Mouse (Mus musculus): ENCODE measurements around the gene Gramd1c. TPM values are rescaled to one million over a fixed set of nuclear protein-coding genes. Genes with fewer than 3 reads are reported as not detected.

Gramd1c gene
- polyA plus RNA-seq, 2 experiments = 4.6 to 6.7 TPM

DNA sequence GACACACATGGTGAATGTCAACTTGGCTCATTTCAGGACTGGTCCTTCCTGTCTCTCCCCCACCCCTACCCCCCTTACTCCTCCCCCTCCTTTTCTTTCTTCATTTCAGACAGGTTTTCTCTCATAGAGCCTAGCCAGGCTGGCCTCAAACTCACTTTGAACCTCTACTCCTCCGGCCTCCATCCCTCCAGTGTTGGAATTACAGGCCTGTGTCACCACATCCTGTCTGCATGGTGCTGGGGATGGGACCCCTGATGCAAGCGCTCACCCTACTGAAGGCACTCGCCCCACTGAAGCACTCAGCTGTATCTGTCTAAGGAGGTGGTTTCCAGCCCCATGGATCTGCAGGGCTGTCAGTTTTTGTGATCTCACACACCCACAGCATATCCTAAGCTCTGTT, 27.9 kb downstream of the Gramd1c start:
- no peak overlapping the region for H3K9ac ChIP-seq (ENCODE audit: low read depth, low read length, severe bottlenecking)
- 71% methylated on average over 3 of the region's 3 CpGs for WGBS
- no peaks in the 10 kb centered on the region for H3K9me3 ChIP-seq (ENCODE audit: control insufficient read depth, low read length)
- H3K4me1 ChIP-seq (ENCODE audit: control insufficient read depth, insufficient read depth, low read length) = no peaks in the 10 kb centered on the region
- no peak overlapping the region for H3K4me2 ChIP-seq (replicated peaks; ENCODE audit: low read depth, low read length, severe bottlenecking)
- no peak for DNase-seq (ENCODE audit: low spot score)
- no peaks in the 10 kb centered on the region for H3K36me3 ChIP-seq (ENCODE audit: control insufficient read depth, insufficient read depth, low read length)
- ATAC-seq (ENCODE audit: low FRiP score, low read depth) = no peak
- TF ChIP-seq POLR2A (IDR thresholded peaks at IDR 0.05; ENCODE audit: borderline replicate concordance, extremely low read depth, insufficient read depth, insufficient read length) = no peak
- H3K4me3 ChIP-seq (replicated peaks; ENCODE audit: low read length) = no peak overlapping the region
- H3K27me3 ChIP-seq (ENCODE audit: control insufficient read depth, insufficient read depth, low read length) = no peaks in the 10 kb centered on the region
- no peak overlapping the region for H3K27ac ChIP-seq (replicated peaks; ENCODE audit: low read depth, low read length)

DNA sequence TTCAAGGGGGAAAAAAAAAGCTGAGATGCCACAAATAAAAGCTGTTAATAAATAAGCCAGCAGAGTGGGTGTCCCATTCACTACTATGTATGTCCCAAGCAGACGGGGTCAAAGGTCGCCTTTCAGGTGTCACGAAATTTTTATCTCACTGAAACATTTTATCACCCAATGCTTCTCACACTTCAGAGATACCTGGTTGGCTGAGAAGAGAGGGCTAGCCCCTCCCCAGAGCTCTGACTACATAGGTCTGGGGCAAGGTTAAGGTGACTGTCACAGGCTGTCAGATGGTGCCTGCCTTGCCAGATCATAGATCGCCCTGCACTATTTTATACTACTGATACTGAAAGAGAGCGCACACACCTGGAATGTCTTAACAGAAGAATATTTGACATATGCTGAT, 29.8 kb downstream of the Gramd1c start:
- no peaks in the 10 kb centered on the region for H3K36me3 ChIP-seq (ENCODE audit: control insufficient read depth, insufficient read depth, low read length)
- WGBS = 92% methylated on average over 5 of the region's 5 CpGs

DNA sequence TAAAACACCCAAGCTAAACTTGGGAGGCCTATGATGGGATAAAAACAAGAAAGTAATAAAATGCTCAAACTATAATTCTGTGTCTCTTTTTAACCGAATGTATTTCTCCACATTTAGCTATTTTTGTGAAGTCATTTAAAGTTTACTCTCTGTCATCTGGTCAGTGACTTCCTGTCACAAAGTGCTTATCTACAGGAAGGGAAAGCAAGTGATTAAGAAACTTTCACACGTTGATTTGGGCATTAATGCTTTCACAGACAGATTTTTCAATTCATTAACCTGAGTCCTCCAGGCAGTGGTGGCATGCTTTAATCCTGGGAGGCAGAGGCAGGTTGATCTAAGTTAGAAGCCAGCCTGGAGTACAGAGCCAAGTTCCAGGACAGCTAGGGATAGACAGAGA, 33.9 kb downstream of the Gramd1c start:
- Histone ChIP-seq H3K27me3 (ENCODE audit: control insufficient read depth, insufficient read depth, low read length) (no peaks in the 10 kb centered on the region), H3K4me3 (replicated peaks; ENCODE audit: low read length) (no peak overlapping the region), H3K4me1 (ENCODE audit: control insufficient read depth, insufficient read depth, low read length) (no peaks in the 10 kb centered on the region), H3K36me3 (ENCODE audit: control insufficient read depth, insufficient read depth, low read length) (no peaks in the 10 kb centered on the region), H3K4me2 (replicated peaks; ENCODE audit: low read depth, low read length, severe bottlenecking) (no peak overlapping the region), H3K9me3 (ENCODE audit: control insufficient read depth, low read length) (no peaks in the 10 kb centered on the region), H3K9ac (ENCODE audit: low read depth, low read length, severe bottlenecking) (no peak overlapping the region), H3K27ac (replicated peaks; ENCODE audit: low read depth, low read length) (no peak overlapping the region)
- DNase-seq (ENCODE audit: low spot score) (no peak), ATAC-seq (ENCODE audit: low FRiP score, low read depth) (no peak)
- no peak for TF ChIP-seq POLR2A (IDR thresholded peaks at IDR 0.05; ENCODE audit: borderline replicate concordance, extremely low read depth, insufficient read depth, insufficient read length)
- 64% methylated on average over 2 of the region's 2 CpGs for WGBS

More for the DNA sequence above, 29.8 kb downstream of the Gramd1c start:
- H3K4me3 ChIP-seq (replicated peaks; ENCODE audit: low read length) = no peak overlapping the region
- H3K9ac ChIP-seq (ENCODE audit: low read depth, low read length, severe bottlenecking) = no peak overlapping the region
- no peak overlapping the region for H3K27ac ChIP-seq (replicated peaks; ENCODE audit: low read depth, low read length)
- no peak for TF ChIP-seq POLR2A (IDR thresholded peaks at IDR 0.05; ENCODE audit: borderline replicate concordance, extremely low read depth, insufficient read depth, insufficient read length)
- no peak for DNase-seq (ENCODE audit: low spot score)
- H3K4me1 ChIP-seq (ENCODE audit: control insufficient read depth, insufficient read depth, low read length) = no peaks in the 10 kb centered on the region
- ATAC-seq (ENCODE audit: low FRiP score, low read depth) = no peak
- no peaks in the 10 kb centered on the region for H3K27me3 ChIP-seq (ENCODE audit: control insufficient read depth, insufficient read depth, low read length)
- no peak overlapping the region for H3K4me2 ChIP-seq (replicated peaks; ENCODE audit: low read depth, low read length, severe bottlenecking)
- H3K9me3 ChIP-seq (ENCODE audit: control insufficient read depth, low read length) = no peaks in the 10 kb centered on the region

DNA sequence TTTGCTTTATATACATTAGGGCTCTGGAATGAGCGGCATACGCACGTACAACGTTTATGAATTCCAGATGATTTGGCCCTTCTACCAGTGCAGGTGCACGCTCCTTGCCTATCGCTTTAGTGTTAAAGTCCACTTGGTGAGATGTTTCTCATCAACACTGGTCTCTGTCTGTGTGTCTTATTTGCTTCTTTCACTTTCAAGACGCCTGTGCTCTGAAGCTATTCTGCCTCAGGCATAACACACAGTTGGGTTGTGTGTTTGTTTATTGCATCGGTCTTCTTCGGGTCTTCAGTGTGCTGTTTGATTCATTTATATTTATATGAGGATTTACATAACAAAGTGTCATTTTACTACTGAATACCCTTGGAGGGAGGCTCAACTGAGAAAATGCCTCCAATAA, 36.3 kb downstream of the Gramd1c start:
- no peaks in the 10 kb centered on the region for H3K9me3 ChIP-seq (ENCODE audit: control insufficient read depth, low read length)
- no peak overlapping the region for H3K9ac ChIP-seq (ENCODE audit: low read depth, low read length, severe bottlenecking)
- H3K27ac ChIP-seq (replicated peaks; ENCODE audit: low read depth, low read length) = no peak overlapping the region
- H3K4me1 ChIP-seq (ENCODE audit: control insufficient read depth, insufficient read depth, low read length) = no peaks in the 10 kb centered on the region
- H3K27me3 ChIP-seq (ENCODE audit: control insufficient read depth, insufficient read depth, low read length) = no peaks in the 10 kb centered on the region
- peak; percentile 13 for DNase-seq (ENCODE audit: low spot score)
- WGBS = 41% methylated on average over 9 of the region's 9 CpGs
- TF ChIP-seq POLR2A (IDR thresholded peaks at IDR 0.05; ENCODE audit: borderline replicate concordance, extremely low read depth, insufficient read depth, insufficient read length) = no peak
- H3K4me2 ChIP-seq (replicated peaks; ENCODE audit: low read depth, low read length, severe bottlenecking) = no peak overlapping the region
- H3K36me3 ChIP-seq (ENCODE audit: control insufficient read depth, insufficient read depth, low read length) = no peaks in the 10 kb centered on the region
- no peak overlapping the region for H3K4me3 ChIP-seq (replicated peaks; ENCODE audit: low read length)
- no peak for ATAC-seq (ENCODE audit: low FRiP score, low read depth)

DNA sequence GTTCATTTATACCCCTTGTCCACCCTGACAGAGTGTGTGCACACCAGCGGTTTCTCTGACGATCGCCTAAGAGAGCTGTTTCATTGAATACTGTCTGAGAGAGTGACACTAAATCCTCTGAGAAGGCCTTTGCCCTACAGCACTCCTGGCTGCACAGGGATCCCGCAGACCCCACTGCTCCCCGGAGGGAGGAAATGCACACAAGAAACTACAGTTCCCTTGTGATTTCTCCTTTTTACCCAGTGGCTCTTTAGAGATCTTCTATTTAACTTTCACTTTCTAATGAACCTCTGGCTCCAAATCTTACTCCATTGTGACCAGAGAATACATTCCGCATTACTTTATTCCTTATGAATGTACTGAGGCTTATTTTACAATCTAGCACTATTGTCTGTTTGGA, 36.9 kb downstream of the Gramd1c start:
- H3K9me3 ChIP-seq (ENCODE audit: control insufficient read depth, low read length) = no peaks in the 10 kb centered on the region
- no peak overlapping the region for H3K4me2 ChIP-seq (replicated peaks; ENCODE audit: low read depth, low read length, severe bottlenecking)
- WGBS = 69% methylated on average over 6 of the region's 6 CpGs
- DNase-seq (ENCODE audit: low spot score) (no peak), ATAC-seq (ENCODE audit: low FRiP score, low read depth) (no peak)
- H3K27me3 ChIP-seq (ENCODE audit: control insufficient read depth, insufficient read depth, low read length) = no peaks in the 10 kb centered on the region
- no peak overlapping the region for H3K4me3 ChIP-seq (replicated peaks; ENCODE audit: low read length)
- no peak for TF ChIP-seq POLR2A (IDR thresholded peaks at IDR 0.05; ENCODE audit: borderline replicate concordance, extremely low read depth, insufficient read depth, insufficient read length)
- no peaks in the 10 kb centered on the region for H3K36me3 ChIP-seq (ENCODE audit: control insufficient read depth, insufficient read depth, low read length)
- no peak overlapping the region for H3K9ac ChIP-seq (ENCODE audit: low read depth, low read length, severe bottlenecking)
- H3K27ac ChIP-seq (replicated peaks; ENCODE audit: low read depth, low read length) = no peak overlapping the region
- no peaks in the 10 kb centered on the region for H3K4me1 ChIP-seq (ENCODE audit: control insufficient read depth, insufficient read depth, low read length)

DNA sequence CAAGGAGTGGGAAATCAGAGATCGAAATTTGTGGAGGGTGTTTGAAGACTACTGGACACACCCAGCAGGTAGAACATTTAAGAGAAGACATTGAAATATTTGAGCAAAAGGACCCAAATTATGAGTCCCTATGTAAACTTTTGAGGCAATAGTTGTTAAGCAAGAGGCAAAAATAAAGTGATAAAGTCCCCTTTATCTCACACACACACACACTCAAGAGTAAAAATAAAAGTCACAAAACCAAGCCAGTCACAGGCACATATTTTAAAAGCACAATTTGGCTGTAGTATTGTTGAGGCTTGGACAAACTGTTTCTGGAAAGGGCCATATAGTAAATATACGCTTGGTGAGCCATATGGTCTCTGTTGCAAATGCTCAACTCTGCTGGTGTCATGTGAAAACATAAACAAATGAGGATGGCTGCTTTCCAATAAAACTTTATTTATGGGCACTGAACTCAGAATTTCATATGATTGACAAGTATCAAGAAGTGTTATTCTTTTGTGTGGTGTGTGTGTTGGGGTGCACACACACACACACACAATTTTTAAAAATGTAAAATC, 44.1 kb downstream of the Gramd1c start:
- H3K27ac ChIP-seq (replicated peaks; ENCODE audit: low read depth, low read length) = no peak overlapping the region
- no peak for TF ChIP-seq POLR2A (IDR thresholded peaks at IDR 0.05; ENCODE audit: borderline replicate concordance, extremely low read depth, insufficient read depth, insufficient read length)
- H3K36me3 ChIP-seq (ENCODE audit: control insufficient read depth, insufficient read depth, low read length) = no peaks in the 10 kb centered on the region
- WGBS = 81% methylated on average over 2 of the region's 2 CpGs
- H3K4me2 ChIP-seq (replicated peaks; ENCODE audit: low read depth, low read length, severe bottlenecking) = no peak overlapping the region
- H3K9ac ChIP-seq (ENCODE audit: low read depth, low read length, severe bottlenecking) = no peak overlapping the region
- H3K9me3 ChIP-seq (ENCODE audit: control insufficient read depth, low read length) = no peaks in the 10 kb centered on the region
- ATAC-seq (ENCODE audit: low FRiP score, low read depth) (no peak), DNase-seq (ENCODE audit: low spot score) (no peak)
- H3K4me3 ChIP-seq (replicated peaks; ENCODE audit: low read length) = no peak overlapping the region
- no peaks in the 10 kb centered on the region for H3K27me3 ChIP-seq (ENCODE audit: control insufficient read depth, insufficient read depth, low read length)
- no peaks in the 10 kb centered on the region for H3K4me1 ChIP-seq (ENCODE audit: control insufficient read depth, insufficient read depth, low read length)

All from limb, embryonic 14.5 days (tissue).